Mouse (Mus musculus) kidney, adult 2 months (tissue): ENCODE data around the gene Zfp658. TPM values are rescaled to one million over a fixed set of nuclear protein-coding genes. Genes with fewer than 3 reads are reported as not detected.

Experiments
- DNase-seq: peaks from one replicate; pipeline ENCODE4 v3.0.0; 2021
- H3K27ac ChIP-seq: fragments of 200-500 bp; 2 replicates; pipeline ENCODE4 v1.5.1; 2012; ENCODE audit warnings: low read depth, low read length, control low read depth, inconsistent platforms; ENCODE audit not compliant: insufficient read depth
- H3K27me3 ChIP-seq: fragments of 200-500 bp; replicated peaks from 2 replicates; pipeline ENCODE4 v1.6.1; 2012; ENCODE audit warnings: mild to moderate bottlenecking, moderate library complexity, low read length, inconsistent platforms; ENCODE audit not compliant: control insufficient read depth, insufficient read depth
- H3K36me3 ChIP-seq: fragments of 200-500 bp; 2 replicates; pipeline ENCODE4 v1.6.1; 2012; ENCODE audit warnings: mild to moderate bottlenecking, moderate library complexity, low read length, inconsistent platforms; ENCODE audit not compliant: control insufficient read depth, insufficient read depth
- H3K4me1 ChIP-seq: fragments of 200-500 bp; 2 replicates; pipeline ENCODE4 v1.6.1; 2011; ENCODE audit warnings: low read length; ENCODE audit not compliant: control insufficient read depth, insufficient read depth
- H3K4me3 ChIP-seq: fragments of 200-500 bp; 2 replicates; pipeline ENCODE4 v1.5.1; 2011; ENCODE audit warnings: mild to moderate bottlenecking, low read depth, low read length, control low read depth; ENCODE audit not compliant: insufficient read depth
- CTCF ChIP-seq: fragments of 200-500 bp; conservative IDR thresholded peaks from 2 replicates; pipeline ENCODE4 v1.5.1; 2011; ENCODE audit warnings: low read depth, mild to moderate bottlenecking, control low read depth, low read length, moderate library complexity, mixed read lengths; ENCODE audit not compliant: insufficient read depth, insufficient read length
- POLR2A ChIP-seq: fragments of 200-500 bp; IDR thresholded peaks from one replicate; pipeline ENCODE4 v1.6.1; 2011; ENCODE audit warnings: low read depth, low read length, control low read depth
- WGBS: fragments of 180-500 bp; shearing (Covaris S2); methylation state at CpG from one replicate; pipeline ENCODE4 v1.1.7; 2018; 5-methylcytosine and 5-hydroxymethylcytosine counted together
- polyA plus RNA-seq: library from polyadenylated mRNA; depleted of rRNA; stranded (reverse); fragments of >200 nt; gene quantifications from 2 replicates; pipeline ENCODE4 v1.2.3, GENCODE M21; 2012; rRNA removed

Zfp658 gene
- 0.91 and 1.1 TPM in 2 replicates for polyA plus RNA-seq

DNA sequence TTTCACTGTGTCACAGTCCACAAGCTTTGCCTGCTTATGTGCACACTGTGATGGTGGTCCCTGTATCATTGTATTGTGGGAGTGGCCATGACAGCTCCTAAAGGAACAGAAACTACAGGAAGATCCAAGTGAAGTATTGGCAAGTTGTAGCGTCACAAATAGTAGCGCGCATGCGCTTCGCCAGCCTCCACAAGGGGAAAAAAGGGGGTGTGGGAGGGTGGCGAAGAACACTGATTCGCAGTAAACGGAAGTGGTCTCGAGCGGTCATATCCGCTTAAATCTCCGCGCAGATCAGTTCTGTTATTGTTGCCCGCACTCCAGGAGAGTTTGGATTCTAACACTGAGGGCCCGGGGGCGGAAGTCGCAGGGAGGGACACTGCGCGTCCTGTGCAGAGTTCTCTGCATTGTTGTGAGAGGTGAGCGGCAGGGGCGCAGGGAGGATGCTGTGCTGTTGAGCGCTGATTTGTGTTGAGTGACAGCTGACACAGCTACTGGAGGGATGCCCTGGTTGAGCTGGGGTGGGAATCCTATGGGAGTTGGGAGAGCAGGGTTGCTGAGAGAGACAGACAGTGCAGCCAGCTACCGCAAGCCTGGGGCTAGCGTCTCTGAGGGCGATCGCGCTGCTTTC is at the start of gene Zfp658:
TSS of gene Zfp658 (plus strand) at position 251 of the 628 bp plus-strand sequence.
- H3K36me3 ChIP-seq, result no peaks in the 10 kb centered on the region
- no peak within 1 kb of the TSS for H3K27ac ChIP-seq
- under 1% methylated on average over 27 of the region's 27 CpGs for WGBS
- H3K4me3 ChIP-seq, result peak within 1 kb of the TSS; percentile 72
- no peaks in the 10 kb centered on the region for H3K27me3 ChIP-seq
- TF ChIP-seq CTCF, result no peak
- TF ChIP-seq POLR2A, result no peak
- peak; percentile 90 for DNase-seq
- no peaks in the 10 kb centered on the region; the same call in 1 of the 2 replicates for H3K4me1 ChIP-seq

DNA sequence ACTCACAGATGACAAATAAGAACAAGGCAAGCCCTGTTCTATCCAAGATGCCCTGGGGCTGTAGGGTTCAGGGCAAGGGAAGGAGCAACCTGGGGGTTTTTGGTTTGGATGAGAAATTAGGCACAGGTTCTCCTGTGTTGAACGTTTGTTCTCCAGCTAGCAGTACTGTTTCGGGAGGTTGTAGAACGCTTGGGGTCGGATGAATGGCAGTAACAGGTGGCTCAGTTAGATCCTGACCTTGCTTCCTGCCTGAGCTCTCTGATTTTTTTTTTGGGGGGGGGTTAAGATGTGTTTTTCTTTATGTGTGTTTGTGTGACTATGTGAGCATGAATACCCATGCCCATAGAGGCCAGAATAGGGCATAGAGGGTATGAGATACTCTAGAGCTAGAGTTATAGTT is 49.5 kb upstream of the Zfp658 start:
- H3K27me3 ChIP-seq, result no peaks in the 10 kb centered on the region; the same call in 1 of the 2 replicates
- no peak for TF ChIP-seq CTCF
- 75% methylated on average over 4 of the region's 4 CpGs for WGBS
- H3K4me3 ChIP-seq, result no peak overlapping the region
- DNase-seq, result no peak
- no peaks in the 10 kb centered on the region for H3K4me1 ChIP-seq
- H3K27ac ChIP-seq, result no peak overlapping the region
- no peaks in the 10 kb centered on the region for H3K36me3 ChIP-seq

DNA sequence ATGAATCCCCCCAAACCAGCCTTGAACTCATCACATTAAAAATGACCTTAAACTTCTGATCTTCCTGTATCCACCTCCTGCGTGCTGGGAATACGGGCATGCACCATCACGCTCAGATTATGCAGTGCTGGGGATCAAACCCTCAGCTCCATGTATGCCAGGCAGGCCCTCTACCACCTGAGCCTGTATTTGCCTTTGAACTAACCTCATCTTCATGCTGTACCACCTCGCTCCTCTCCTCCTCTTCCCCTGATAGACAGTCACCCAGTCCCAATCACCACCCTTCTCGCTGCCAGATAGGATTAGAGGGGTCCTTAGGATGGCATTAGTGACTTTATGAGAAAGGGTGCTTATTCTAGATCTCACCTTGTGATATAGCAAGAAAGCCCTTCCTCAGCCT is 47.0 kb upstream of the Zfp658 start:
- Histone ChIP-seq H3K27ac (no peak overlapping the region), H3K4me1 (no peaks in the 10 kb centered on the region), H3K4me3 (no peak overlapping the region), H3K27me3 (no peaks in the 10 kb centered on the region; the same call in 1 of the 2 replicates), H3K36me3 (no peaks in the 10 kb centered on the region)
- DNase-seq, result no peak
- WGBS, result 76% methylated on average over 5 of the region's 5 CpGs
- TF ChIP-seq CTCF, result no peak
- TF ChIP-seq POLR2A, result no peak

DNA sequence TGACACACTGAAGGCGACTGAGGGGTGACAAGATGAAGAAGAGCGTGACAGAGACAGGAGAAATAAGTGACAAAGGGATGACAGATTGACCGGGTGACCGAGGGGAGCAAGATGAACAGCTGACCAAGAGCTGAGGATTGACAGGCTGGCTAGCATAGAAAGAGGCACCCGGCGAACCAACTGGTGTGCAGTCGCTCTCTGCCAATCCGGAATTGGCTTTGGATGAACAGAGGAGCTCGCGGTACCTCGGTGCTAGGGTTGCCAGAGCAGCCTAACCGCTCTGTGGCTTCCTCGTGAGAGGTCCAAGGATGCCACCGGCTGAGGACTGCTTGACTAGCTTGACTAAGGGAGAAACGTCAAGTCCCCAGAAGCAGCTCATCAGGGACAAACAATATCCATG is 43.7 kb upstream of the Zfp658 start:
- Histone ChIP-seq H3K4me1 (no peaks in the 10 kb centered on the region), H3K36me3 (no peaks in the 10 kb centered on the region), H3K27ac (no peak overlapping the region), H3K4me3 (no peak overlapping the region), H3K27me3 (no peaks in the 10 kb centered on the region; the same call in 1 of the 2 replicates)
- TF ChIP-seq CTCF (no peak), POLR2A (no peak)
- DNase-seq, result no peak
- 77% methylated on average over 15 of the region's 15 CpGs for WGBS

- TF ChIP-seq CTCF (no peak), POLR2A (no peak)
- H3K36me3 ChIP-seq, result no peaks in the 10 kb centered on the region
- H3K4me3 ChIP-seq, result no peak overlapping the region
- H3K27ac ChIP-seq, result no peak overlapping the region
- WGBS, result 71% methylated on average over 2 of the region's 2 CpGs
- no peaks in the 10 kb centered on the region for H3K27me3 ChIP-seq
- no peaks in the 10 kb centered on the region for H3K4me1 ChIP-seq
- DNase-seq, result no peak
Measured at GRCm38 (mm10) chr7:43522776-43523175, 39.3 kb upstream of the Zfp658 start.

DNA sequence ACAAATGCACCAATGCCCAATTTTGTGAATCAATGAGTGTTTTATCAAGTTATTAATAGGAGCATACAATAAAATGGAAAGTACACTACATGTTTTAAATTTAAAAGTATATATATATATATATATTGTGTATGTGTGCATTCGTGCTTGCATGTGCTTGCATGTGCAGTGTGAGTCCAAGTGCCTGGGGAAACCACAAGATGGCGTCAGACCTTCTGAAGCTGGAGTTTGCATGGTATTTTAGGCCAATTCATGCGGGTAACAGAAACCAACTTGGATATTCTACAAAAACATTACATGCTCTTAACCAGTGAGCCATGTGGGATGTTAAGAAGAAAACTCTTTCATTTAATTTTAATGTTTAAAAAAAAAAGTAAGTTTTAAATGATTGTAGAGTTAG is 36.7 kb upstream of the Zfp658 start:
- Histone ChIP-seq H3K36me3 (no peaks in the 10 kb centered on the region), H3K27ac (no peak overlapping the region), H3K27me3 (no peaks in the 10 kb centered on the region), H3K4me3 (no peak overlapping the region), H3K4me1 (no peaks in the 10 kb centered on the region)
- no peak for DNase-seq
- TF ChIP-seq POLR2A (no peak), CTCF (0 out of 2 replicates have a peak, but pooled peaks have one; percentile 20)
- 53% methylated on average over 3 of the region's 3 CpGs for WGBS

GRCm38 (mm10) chr7:43530216-43530785 is 31.8 kb upstream of the Zfp658 start:
- H3K4me3 ChIP-seq, result no peak overlapping the region
- H3K4me1 ChIP-seq, result no peaks in the 10 kb centered on the region
- TF ChIP-seq POLR2A (no peak), CTCF (no peak)
- H3K27me3 ChIP-seq, result no peaks in the 10 kb centered on the region
- H3K27ac ChIP-seq, result no peak overlapping the region
- 56% methylated on average over 8 of the region's 8 CpGs for WGBS
- no peaks in the 10 kb centered on the region for H3K36me3 ChIP-seq
- DNase-seq, result no peak
